In genomic region chr10:103236460-103236772, GRCm38 (mm10) we compare ENCODE assay signal across 8 mouse cellular contexts. TPM values are rescaled to one million over a fixed set of nuclear protein-coding genes. Genes with fewer than 3 reads are reported as not detected.
A peak's percentile ranks its signal among the peaks of the same experiment; 100 is the strongest.
DNase-seq lines count a peak whose midpoint lies in the region; ATAC-seq lines count a peak whose summit lies in the region.
"Had no signal": no experiment of that assay in that cellular context is flagged by ENCODE, and none has a peak within 500 bp of the region (broad histone marks: within the 10 kb centered on the region; RNA-seq: fewer than 3 reads in every experiment).

No protein-coding gene starts in this region.

- H3K27me3 ChIP-seq in liver, embryonic 12.5 days (replicated peaks) = no peaks in the 10 kb centered on the region
- no peaks in the 10 kb centered on the region for H3K27me3 ChIP-seq in forebrain, embryonic 14.5 days (replicated peaks; ENCODE audit: control insufficient read depth, insufficient read depth, low read length)
- no peaks in the 10 kb centered on the region for H3K27me3 ChIP-seq in intestine, embryonic 16.5 days (replicated peaks; ENCODE audit: control insufficient read depth, insufficient read depth, low read length)
- H3K27me3 ChIP-seq in neural tube, embryonic 15.5 days (replicated peaks) = no peaks in the 10 kb centered on the region

- H3K4me3 ChIP-seq in liver, embryonic 12.5 days = no peak overlapping the region
- H3K4me3 ChIP-seq in forebrain, embryonic 14.5 days (ENCODE audit: low read depth, low read length) = peak overlapping the region; percentile 61; the same call in 1 of the 2 replicates
- H3K4me3 ChIP-seq in intestine, embryonic 16.5 days (ENCODE audit: low read length) = no peak overlapping the region
- H3K4me3 ChIP-seq in neural tube, embryonic 15.5 days (replicated peaks) = peak overlapping the region; percentile 73

- no peak for ATAC-seq in liver, embryonic 12.5 days
- ATAC-seq in forebrain, embryonic 14.5 days = no peak; the same call in 1 of the 2 replicates
- peak; percentile 21; the same call in 1 of the 2 replicates for ATAC-seq in intestine, embryonic 16.5 days
- no peak for ATAC-seq in neural tube, embryonic 15.5 days (ENCODE audit: low FRiP score)

- no peaks in the 10 kb centered on the region for H3K9me3 ChIP-seq in liver, embryonic 12.5 days (replicated peaks)
- H3K9me3 ChIP-seq in forebrain, embryonic 14.5 days (replicated peaks; ENCODE audit: control insufficient read depth, low read length) = no peaks in the 10 kb centered on the region
- H3K9me3 ChIP-seq in intestine, embryonic 16.5 days (ENCODE audit: control insufficient read depth, low read length) = no peaks in the 10 kb centered on the region
- H3K9me3 ChIP-seq in neural tube, embryonic 15.5 days (replicated peaks) = no peaks in the 10 kb centered on the region

- no peak overlapping the region for H3K27ac ChIP-seq in liver, embryonic 12.5 days
- H3K27ac ChIP-seq in forebrain, embryonic 14.5 days (ENCODE audit: low read depth, low read length) = no peak overlapping the region
- H3K27ac ChIP-seq in intestine, embryonic 16.5 days (ENCODE audit: low read length) = no peak overlapping the region
- H3K27ac ChIP-seq in neural tube, embryonic 15.5 days (replicated peaks) = no peak overlapping the region
- H3K27ac ChIP-seq: gastrocnemius, adult 2 months had no signal

- no peak for DNase-seq in liver
- DNase-seq in forebrain, embryonic 14.5 days (ENCODE audit: low spot score) = no peak
- no peak for DNase-seq in cerebellum, adult 8-10 months
- no peak for DNase-seq in kidney, adult 8-10 months

- peak overlapping the region; percentile 51; the same call in 1 of the 2 replicates for H3K4me2 ChIP-seq in liver, embryonic 12.5 days
- peak overlapping the region; percentile 74 for H3K4me2 ChIP-seq in forebrain, embryonic 14.5 days (ENCODE audit: low read length)
- peak overlapping the region; percentile 84 for H3K4me2 ChIP-seq in intestine, embryonic 16.5 days (ENCODE audit: low read depth, low read length)
- H3K4me2 ChIP-seq in neural tube, embryonic 15.5 days = peak overlapping the region; percentile 89

- no peaks in the 10 kb centered on the region for H3K36me3 ChIP-seq in liver, embryonic 12.5 days
- H3K36me3 ChIP-seq in forebrain, embryonic 14.5 days (ENCODE audit: control insufficient read depth, insufficient read depth, low read length) = no peaks in the 10 kb centered on the region
- H3K36me3 ChIP-seq in intestine, embryonic 16.5 days (ENCODE audit: control insufficient read depth, insufficient read depth, low read length) = no peaks in the 10 kb centered on the region
- no peaks in the 10 kb centered on the region for H3K36me3 ChIP-seq in neural tube, embryonic 15.5 days

- no peaks in the 10 kb centered on the region for H3K4me1 ChIP-seq in liver, embryonic 12.5 days
- H3K4me1 ChIP-seq in forebrain, embryonic 14.5 days (ENCODE audit: control insufficient read depth, insufficient read depth, low read length) = no peaks in the 10 kb centered on the region
- H3K4me1 ChIP-seq in intestine, embryonic 16.5 days (ENCODE audit: control insufficient read depth, insufficient read depth, low read length) = no peaks in the 10 kb centered on the region
- H3K4me1 ChIP-seq in neural tube, embryonic 15.5 days = peaks cover 8% of the 10 kb centered on the region

- 19% methylated on average over 4 of the region's 4 CpGs for WGBS in liver, embryonic 12.5 days (ENCODE audit: insufficient replicate concordance)
- 26% methylated on average over 4 of the region's 4 CpGs for WGBS in forebrain, embryonic 14.5 days
- 21% methylated on average over 4 of the region's 4 CpGs for WGBS in intestine, embryonic 16.5 days
- WGBS in neural tube, embryonic 15.5 days = 20% methylated on average over 4 of the region's 4 CpGs

- no peak overlapping the region for H3K9ac ChIP-seq in liver, embryonic 12.5 days
- H3K9ac ChIP-seq in forebrain, embryonic 14.5 days (ENCODE audit: low read length) = no peak overlapping the region
- no peak overlapping the region for H3K9ac ChIP-seq in intestine, embryonic 16.5 days (ENCODE audit: low read depth, low read length)
- H3K9ac ChIP-seq in neural tube, embryonic 15.5 days (replicated peaks) = no peak overlapping the region

RNA-seq across cellular contexts. Expression of gene Lrriq1, which starts 0.3 kb away (rescaled TPM):
- not detected in 2 replicates for polyA plus RNA-seq in liver, embryonic 12.5 days (2016; fragmentation: Nextera tagmentation; extraction: Ambion mirVana)
- 2.5 and 2.8 TPM in 2 replicates for polyA plus RNA-seq in forebrain, embryonic 14.5 days (2014; fragmentation: Nextera tagmentation; extraction: Ambion mirVana)
- 0.42 and 0.61 TPM in 2 replicates for polyA plus RNA-seq in intestine, embryonic 16.5 days (2015; fragmentation: Nextera tagmentation; extraction: Ambion mirVana)
- polyA plus RNA-seq in neural tube, embryonic 15.5 days (2015; fragmentation: Nextera tagmentation; extraction: Ambion mirVana) = 1.9 TPM in 2 replicates

Comparison
In these comparisons a context has a peak if more than half of its experiments do, and no peak if none do; other contexts are left out.
1. H3K4me3 ChIP-seq: peak in forebrain, embryonic 14.5 days (single experiment) and neural tube, embryonic 15.5 days (single experiment); none in liver, embryonic 12.5 days (single experiment) and intestine, embryonic 16.5 days (single experiment).
2. Peak in every context shown above with its lines, with median percentiles within 50 percentile points of each other: H3K4me2 ChIP-seq.